Mouse (Mus musculus) liver, embryonic 15.5 days (tissue): ENCODE results near the gene Acot2. TPM values are rescaled to one million over a fixed set of nuclear protein-coding genes. Genes with fewer than 3 reads are reported as not detected.
"Not testable (repeated sequence)": the region's sequence is repeated elsewhere in the genome, so short reads cannot be mapped to it uniquely, and the experiment has no call there.

Source experiments
- ATAC-seq: fragments of 200-750 bp; cut with Nextera tagmentation; 2 replicates; pipeline ENCODE4 v1.8.0; 2017; ENCODE audit warnings: moderate number of reproducible peaks, mild to moderate bottlenecking, moderate library complexity; ENCODE audit not compliant: insufficient read depth
- H3K27ac ChIP-seq: fragments of 300-500 bp; sonication (generic); replicated peaks from 2 replicates; pipeline ENCODE4 v1.5.1; 2015; ENCODE audit warnings: mild to moderate bottlenecking, inconsistent platforms
- H3K27me3 ChIP-seq: fragments of 300-500 bp; sonication (generic); 2 replicates; pipeline ENCODE4 v1.6.1; 2015; ENCODE audit warnings: mild to moderate bottlenecking, inconsistent platforms
- H3K36me3 ChIP-seq: fragments of 300-500 bp; sonication (generic); replicated peaks from 2 replicates; pipeline ENCODE4 v1.6.1; 2015; ENCODE audit warnings: moderate library complexity, mild to moderate bottlenecking, inconsistent platforms
- H3K4me1 ChIP-seq: fragments of 300-500 bp; sonication (generic); replicated peaks from 2 replicates; pipeline ENCODE4 v1.6.1; 2015; ENCODE audit warnings: inconsistent platforms
- H3K4me2 ChIP-seq: fragments of 300-500 bp; sonication (generic); 2 replicates; pipeline ENCODE4 v1.6.1; 2015; ENCODE audit warnings: moderate library complexity, mild to moderate bottlenecking, inconsistent platforms
- H3K4me3 ChIP-seq: fragments of 300-500 bp; sonication (generic); replicated peaks from 2 replicates; pipeline ENCODE4 v1.5.1; 2015; ENCODE audit warnings: mild to moderate bottlenecking, inconsistent platforms
- H3K9ac ChIP-seq: fragments of 300-500 bp; sonication (generic); 2 replicates; pipeline ENCODE4 v1.6.1; 2015; ENCODE audit warnings: moderate library complexity, mild to moderate bottlenecking, inconsistent platforms
- H3K9me3 ChIP-seq: fragments of 300-500 bp; sonication (generic); replicated peaks from 2 replicates; pipeline ENCODE4 v1.6.1; 2016; ENCODE audit warnings: inconsistent platforms
- WGBS: fragments of 180-500 bp; shearing (Covaris S2); methylation state at CpG from one replicate; pipeline ENCODE4 v1.1.7; 2015; ENCODE audit warnings: mixed read lengths; ENCODE audit not compliant: insufficient replicate concordance; 5-methylcytosine and 5-hydroxymethylcytosine counted together
- polyA plus RNA-seq: library from polyadenylated mRNA; unstranded; fragments of >200 nt; fragmentation: Nextera tagmentation; extraction: Ambion mirVana; gene quantifications from 2 replicates; pipeline ENCODE4 v1.2.1, GENCODE M21; 2015

Gene Acot2
- polyA plus RNA-seq, 1 experiment from 2014 or later: 12.4 TPM

DNA sequence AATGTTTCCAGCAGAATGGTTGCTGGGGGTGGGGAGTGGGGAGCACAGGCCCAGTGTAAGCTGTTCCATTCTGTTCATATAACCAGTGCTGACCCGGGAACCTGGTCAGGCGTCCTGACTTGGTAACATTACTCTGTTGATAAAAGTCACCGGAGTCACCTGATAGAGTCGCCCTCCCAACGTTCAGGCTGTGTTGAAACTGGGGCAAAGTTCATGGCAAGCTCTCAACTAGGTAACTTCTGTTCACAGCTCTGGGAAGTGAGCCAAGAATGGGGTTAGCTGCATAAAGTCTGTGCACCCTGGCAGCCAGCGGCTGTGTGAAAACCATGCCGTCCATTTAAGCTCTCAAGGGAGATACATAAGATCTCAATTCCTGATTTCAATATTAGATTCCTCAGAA is 32.9 kb downstream of the Acot2 start:
- not testable (repeated sequence) for H3K4me1 ChIP-seq, H3K36me3 ChIP-seq, H3K9ac ChIP-seq, H3K4me2 ChIP-seq, H3K27ac ChIP-seq, H3K27me3 ChIP-seq, H3K9me3 ChIP-seq, H3K4me3 ChIP-seq
- WGBS: 50% methylated on average over 7 of the region's 7 CpGs
- ATAC-seq: peak; percentile 81

DNA sequence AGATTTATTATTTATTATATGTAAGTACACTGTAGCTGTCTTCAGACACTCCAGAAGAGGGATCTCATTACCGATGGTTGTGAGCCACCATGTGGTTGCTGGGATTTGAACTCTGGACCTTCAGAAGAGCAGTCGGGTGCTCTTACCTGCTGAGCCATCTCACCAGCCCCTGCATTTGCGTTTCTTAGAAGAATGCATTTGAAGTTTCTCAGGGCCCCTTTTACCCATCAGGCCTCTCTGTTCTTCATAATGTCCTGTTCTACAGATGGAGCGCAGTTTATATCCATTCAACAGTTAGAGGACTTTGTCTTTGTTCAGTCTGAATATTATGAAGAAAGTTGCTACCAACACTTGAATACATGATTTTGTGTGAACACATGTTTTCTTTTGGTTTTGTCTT is 34.6 kb downstream of the Acot2 start:
- not testable (repeated sequence) for H3K27me3 ChIP-seq, H3K27ac ChIP-seq, H3K9ac ChIP-seq, H3K36me3 ChIP-seq, H3K9me3 ChIP-seq, H3K4me2 ChIP-seq, ATAC-seq, H3K4me3 ChIP-seq, H3K4me1 ChIP-seq
- 77% methylated on average over 4 of the region's 4 CpGs for WGBS

DNA sequence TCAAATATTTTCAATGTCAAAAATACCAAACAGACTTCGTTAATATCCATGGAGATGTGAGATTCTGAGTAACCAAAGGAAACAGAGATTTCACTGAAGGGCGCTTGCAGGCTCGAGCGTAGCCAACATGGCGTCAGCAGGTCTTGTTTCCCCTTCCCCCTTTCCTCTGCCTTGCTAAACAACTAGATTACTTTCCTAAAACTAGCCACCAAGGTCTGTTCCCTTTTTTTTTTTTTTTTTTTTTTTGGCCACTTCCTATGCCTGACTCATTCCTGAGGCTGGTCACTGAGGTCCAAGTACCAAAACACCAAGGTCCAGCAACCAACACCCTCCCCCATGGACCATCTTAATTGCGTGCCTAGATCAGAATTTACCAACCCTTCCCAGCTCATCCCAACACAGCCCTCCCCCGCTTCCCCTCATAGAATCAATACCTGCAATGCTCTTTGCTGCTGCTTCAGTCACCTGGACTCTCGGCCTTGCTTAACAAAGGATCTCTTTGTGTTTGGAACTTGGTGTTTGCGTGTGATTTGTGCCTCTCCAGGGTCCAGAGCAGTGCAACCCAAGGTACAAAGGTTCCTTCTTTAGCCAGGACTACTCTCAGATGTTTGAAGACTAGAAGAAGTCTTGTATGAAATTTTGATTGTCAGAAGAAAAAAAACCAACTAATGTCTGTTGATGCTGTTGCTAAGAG is 35.5 kb downstream of the Acot2 start:
- Histone ChIP-seq H3K27me3 (no peaks in the 10 kb centered on the region), H3K36me3 (no peaks in the 10 kb centered on the region), H3K9ac (no peak overlapping the region), H3K4me3 (no peak overlapping the region), H3K4me1 (peaks cover 7% of the 10 kb centered on the region; the same call in 1 of the 2 replicates), H3K4me2 (no peak overlapping the region), H3K27ac (no peak overlapping the region), H3K9me3 (no peaks in the 10 kb centered on the region)
- no peak for ATAC-seq
- WGBS: 59% methylated on average over 9 of the region's 9 CpGs

GRCm38 (mm10) chr12:84025888-84026287 is 38.2 kb downstream of the Acot2 start:
- Histone ChIP-seq H3K4me1 (peaks cover 7% of the 10 kb centered on the region; the same call in 1 of the 2 replicates), H3K4me2 (no peak overlapping the region), H3K27me3 (no peaks in the 10 kb centered on the region), H3K9ac (no peak overlapping the region), H3K36me3 (no peaks in the 10 kb centered on the region), H3K4me3 (no peak overlapping the region), H3K27ac (no peak overlapping the region), H3K9me3 (no peaks in the 10 kb centered on the region)
- no peak for ATAC-seq
- 74% methylated on average over 7 of the region's 7 CpGs for WGBS

- H3K9ac ChIP-seq, H3K9me3 ChIP-seq, H3K27me3 ChIP-seq, H3K4me1 ChIP-seq, H3K36me3 ChIP-seq, ATAC-seq, H3K27ac ChIP-seq, H3K4me2 ChIP-seq, H3K4me3 ChIP-seq: not testable (repeated sequence)
- WGBS: 47% methylated on average over 3 of the region's 3 CpGs
These were observed 40.7 kb downstream of the Acot2 start for GRCm38 (mm10) chr12:84028328-84028727.

GRCm38 (mm10) chr12:84029043-84029442 is 41.4 kb downstream of the Acot2 start:
- WGBS: 92% methylated on average over 1 of the region's 1 CpGs
- not testable (repeated sequence) for H3K27me3 ChIP-seq

DNA sequence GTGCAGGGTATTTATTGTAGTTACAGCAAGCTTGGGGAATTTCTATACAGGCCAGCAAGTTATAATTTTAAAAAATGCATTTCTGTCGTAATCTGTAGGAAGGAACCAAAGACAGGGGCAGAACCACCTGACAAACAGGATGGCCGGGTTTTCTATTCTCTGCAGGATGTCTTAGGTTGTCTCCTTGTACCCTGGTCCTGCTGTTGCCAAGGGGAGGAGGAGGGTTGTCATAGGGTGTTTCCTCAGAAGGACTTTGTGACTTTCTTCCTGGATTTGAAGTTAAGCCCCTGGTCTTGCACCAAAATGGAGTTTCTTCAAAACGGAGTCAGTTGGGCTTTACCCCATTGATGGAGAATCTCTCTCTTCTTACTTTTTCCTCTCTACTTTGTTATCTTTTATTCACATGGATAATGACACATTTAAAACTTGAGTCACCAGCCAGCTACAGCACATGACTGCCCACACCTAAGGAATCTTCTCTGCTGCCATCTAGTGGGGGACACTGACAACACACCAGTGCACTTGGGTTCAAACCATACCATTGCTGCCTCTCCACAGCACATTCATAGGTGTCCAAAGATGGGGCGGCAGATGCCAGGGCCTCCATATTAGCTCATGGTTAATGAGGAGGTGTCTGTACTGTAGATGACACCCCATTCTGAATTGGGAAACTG is 43.1 kb downstream of the Acot2 start:
- no peak overlapping the region for H3K9ac ChIP-seq
- no peaks in the 10 kb centered on the region for H3K9me3 ChIP-seq
- H3K27me3 ChIP-seq: no peaks in the 10 kb centered on the region
- WGBS: 33% methylated on average over 4 of the region's 4 CpGs
- peaks cover 11% of the 10 kb centered on the region for H3K4me1 ChIP-seq
- no peaks in the 10 kb centered on the region for H3K36me3 ChIP-seq
- H3K27ac ChIP-seq: no peak overlapping the region
- H3K4me3 ChIP-seq: no peak overlapping the region
- ATAC-seq: no peak
- H3K4me2 ChIP-seq: no peak overlapping the region

More at GRCm38 (mm10) chr12:84029043-84029442, 41.4 kb downstream of the Acot2 start:
- H3K9ac ChIP-seq, ATAC-seq, H3K4me2 ChIP-seq, H3K4me1 ChIP-seq, H3K9me3 ChIP-seq, H3K27ac ChIP-seq, H3K36me3 ChIP-seq, H3K4me3 ChIP-seq: not testable (repeated sequence)

DNA sequence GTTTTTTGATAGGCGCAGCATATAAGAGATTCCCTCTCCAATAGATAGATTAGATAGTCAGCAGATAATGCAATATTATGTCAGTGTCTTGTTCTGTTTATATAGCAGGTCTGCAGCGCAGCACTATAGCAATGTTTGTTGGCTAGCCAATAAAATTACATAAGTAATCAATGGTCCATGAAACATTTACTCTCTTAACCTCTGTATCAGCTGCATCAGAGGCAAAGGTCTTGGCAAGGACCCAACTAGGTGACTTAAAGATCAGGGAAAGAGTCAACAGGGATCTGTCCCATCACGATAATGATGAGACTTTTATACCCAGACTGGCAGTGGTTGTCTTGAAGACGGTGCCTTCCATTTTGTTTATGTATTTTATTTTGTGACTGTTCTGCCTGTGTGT is 45.2 kb downstream of the Acot2 start:
- 61% methylated on average over 4 of the region's 4 CpGs for WGBS
- Histone ChIP-seq H3K36me3 (no peaks in the 10 kb centered on the region), H3K9ac (no peak overlapping the region), H3K27ac (no peak overlapping the region), H3K9me3 (no peaks in the 10 kb centered on the region), H3K4me3 (no peak overlapping the region), H3K4me1 (peaks cover 11% of the 10 kb centered on the region), H3K27me3 (peaks cover 6% of the 10 kb centered on the region), H3K4me2 (no peak overlapping the region)
- peak; percentile 47 for ATAC-seq

DNA sequence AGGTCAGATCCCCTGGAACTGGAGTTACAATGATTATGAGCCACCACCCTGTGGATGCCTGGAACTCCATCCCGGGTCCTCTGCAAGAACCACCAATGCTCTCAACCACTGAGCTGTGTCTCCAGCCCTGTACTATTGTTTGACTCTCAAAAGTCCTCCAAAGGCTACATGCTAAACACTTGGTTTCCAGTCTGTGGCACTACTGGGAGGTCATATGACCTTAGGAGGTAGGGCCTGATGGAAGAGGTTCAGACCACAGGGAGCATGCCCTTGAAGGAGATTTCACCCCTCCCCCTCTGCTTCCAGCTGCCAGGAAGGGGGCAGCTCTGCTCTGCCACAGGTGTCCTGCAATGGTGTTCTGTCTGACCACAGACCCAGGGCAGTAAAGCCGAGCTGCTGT is 45.6 kb downstream of the Acot2 start:
- ATAC-seq: 0 out of 2 replicates have a peak, but pooled peaks have one; percentile 17
- H3K4me2 ChIP-seq, H3K4me3 ChIP-seq, H3K27ac ChIP-seq, H3K36me3 ChIP-seq, H3K9ac ChIP-seq, H3K9me3 ChIP-seq: not testable (repeated sequence)
- 34% methylated on average over 2 of the region's 2 CpGs for WGBS
- peaks cover 10% of the 10 kb centered on the region for H3K27me3 ChIP-seq
- H3K4me1 ChIP-seq: peaks cover 11% of the 10 kb centered on the region

DNA sequence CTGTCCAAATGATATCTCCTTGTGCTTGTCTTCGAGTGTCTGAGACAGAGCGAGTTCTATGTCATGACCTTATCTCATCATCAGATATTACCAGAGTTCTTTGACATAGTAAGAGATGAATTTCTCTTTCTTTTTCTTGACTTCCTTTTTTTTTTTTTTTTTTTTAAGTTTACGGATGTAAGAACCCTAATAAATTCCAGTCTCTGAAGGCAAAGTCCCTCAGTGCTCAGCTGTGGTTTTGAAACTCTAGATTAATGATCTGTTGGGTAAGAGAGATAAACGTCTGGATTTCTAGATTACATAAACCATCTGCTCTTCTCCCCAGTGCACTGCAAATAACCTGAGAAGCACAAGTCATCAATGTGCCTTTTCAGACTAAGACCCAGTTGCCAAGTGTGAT is 46.4 kb downstream of the Acot2 start:
- Histone ChIP-seq H3K4me2 (no peak overlapping the region), H3K4me3 (no peak overlapping the region), H3K36me3 (no peaks in the 10 kb centered on the region), H3K27ac (no peak overlapping the region), H3K9ac (no peak overlapping the region), H3K9me3 (no peaks in the 10 kb centered on the region), H3K27me3 (peaks cover 18% of the 10 kb centered on the region), H3K4me1 (peaks cover 11% of the 10 kb centered on the region)
- 14% methylated on average over 4 of the region's 4 CpGs for WGBS
- ATAC-seq: no peak

GRCm38 (mm10) chr12:84038241-84038640 is 50.6 kb downstream of the Acot2 start, which contains the start of gene Acot4:
Acot4 (plus strand) TSS chr12:84038379.
- peaks cover 11% of the 10 kb centered on the region for H3K4me1 ChIP-seq
- H3K36me3 ChIP-seq, H3K27ac ChIP-seq, H3K9ac ChIP-seq, H3K9me3 ChIP-seq: not testable (repeated sequence)
- ATAC-seq: peak; percentile 56; the same call in 1 of the 2 replicates
- 9% methylated on average over 31 of the region's 32 CpGs for WGBS
- H3K4me3 ChIP-seq: peak within 1 kb of the TSS; percentile 44
- peaks cover 18% of the 10 kb centered on the region for H3K27me3 ChIP-seq
- peak within 1 kb of the TSS; percentile 61 for H3K4me2 ChIP-seq
